Mouse (Mus musculus) neutrophil, adult 59 days (primary cell): ENCODE data around the gene Cdr1. TPM values are rescaled to one million over a fixed set of nuclear protein-coding genes. Genes with fewer than 3 reads are reported as not detected.

Experiments used
- total RNA-seq, 2 experiments: library from RNA; stranded (reverse); gene quantifications; 1 replicate in 1 of 2; 2 replicates in 1 of 2; pipeline ENCODE4 v1.2.4; 2023

Gene Cdr1
- total RNA-seq, result not detected

GRCm38 (mm10) chrX:61185458-61185857 lies at the start of gene Cdr1:
Gene Cdr1, minus strand, starts transcription at chrX:61185558.

